Mouse (Mus musculus): ENCODE results near the gene Arap1.
A peak's percentile ranks its signal among the peaks of the same experiment; 100 is the strongest.

The Arap1 gene

GRCm38 (mm10) chr7:101394569-101394968, 46.7 kb downstream of the Arap1 start:
- no peak for DNase-seq (ENCODE audit: low spot score in 2 of 2)

DNA sequence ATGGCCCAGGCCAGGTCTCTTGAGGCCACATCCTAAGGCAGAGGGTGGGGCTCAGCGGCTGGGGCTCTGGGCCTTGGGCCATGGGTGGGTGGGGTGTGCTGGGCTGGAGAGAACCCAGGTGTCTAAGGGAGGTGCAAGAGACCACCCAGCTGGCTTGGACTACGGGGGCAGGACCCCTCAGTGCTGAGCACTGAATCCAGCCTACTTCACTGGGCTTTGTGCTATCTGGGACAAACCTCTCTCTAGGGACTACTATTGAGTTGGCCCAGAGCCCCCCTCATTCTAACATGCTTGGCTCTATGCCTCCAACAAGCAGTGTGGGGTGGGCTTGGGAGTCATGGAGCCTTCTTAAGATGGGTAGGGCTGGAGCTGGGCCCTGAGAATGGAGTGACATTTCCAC, 47.6 kb downstream of the Arap1 start:
- no peak for DNase-seq (ENCODE audit: low spot score in 2 of 2)

DNA sequence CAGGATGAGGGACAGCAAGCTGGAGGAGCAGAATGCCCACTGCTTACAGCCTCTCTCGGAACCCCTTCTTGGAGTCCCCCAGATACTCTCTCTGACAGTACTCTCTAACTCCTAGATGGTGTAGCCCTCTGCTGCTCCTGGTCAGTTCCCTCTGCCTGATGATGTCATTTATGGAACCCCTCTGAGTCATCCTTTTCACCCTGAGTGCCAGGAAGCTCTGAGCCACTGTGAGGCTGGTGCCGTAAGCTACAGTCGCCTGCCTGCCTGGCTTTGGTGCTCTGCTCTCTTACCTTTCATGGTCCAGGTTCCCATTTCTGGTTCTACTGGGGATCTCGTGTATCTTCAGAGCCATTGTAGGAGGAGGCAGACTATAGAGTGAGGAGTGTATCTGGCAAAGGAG, 49.3 kb downstream of the Arap1 start:
- no peak for DNase-seq (ENCODE audit: low spot score in 2 of 2)

DNA sequence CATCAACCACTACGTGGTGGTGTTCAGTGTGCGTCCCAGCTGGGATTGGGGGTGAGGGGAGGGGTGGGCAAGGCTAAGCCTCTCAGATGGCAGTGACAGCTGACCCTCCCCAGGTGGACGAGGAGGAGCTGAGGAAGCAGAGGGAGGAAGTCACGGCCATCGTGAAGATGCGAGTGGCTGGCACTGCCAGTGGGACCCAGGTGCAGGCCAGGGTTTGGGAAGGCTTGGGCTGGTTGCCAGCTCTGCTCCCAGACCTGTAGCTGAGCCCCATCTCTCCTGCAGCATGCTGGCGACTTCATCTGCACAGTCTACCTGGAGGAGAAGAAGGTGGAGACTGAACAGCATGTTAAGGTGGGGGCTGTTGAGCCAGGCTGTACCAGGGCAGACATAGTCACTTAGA, 53.6 kb downstream of the Arap1 start:
- DNase-seq (ENCODE audit: low spot score in 2 of 2) = no peak

DNA sequence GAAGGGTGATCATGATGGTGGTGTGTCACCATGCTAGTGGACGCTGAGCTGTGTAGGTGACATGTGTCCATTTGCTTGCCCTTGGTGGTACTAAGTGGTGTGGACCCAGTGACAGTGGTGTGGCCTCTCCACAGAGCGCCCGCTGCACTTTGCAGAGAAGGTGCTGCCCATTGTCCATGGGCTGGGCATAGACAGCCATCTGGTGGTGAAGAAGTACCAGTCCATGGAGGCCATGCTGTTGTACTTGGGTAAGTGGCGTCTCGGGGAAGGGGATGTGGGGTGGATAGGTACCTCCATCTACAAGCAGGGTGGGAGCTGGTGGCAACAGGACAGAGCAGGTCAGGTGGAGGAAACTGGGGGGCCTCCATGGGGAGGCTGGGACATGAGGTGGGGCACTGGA, 56.0 kb downstream of the Arap1 start:
- no peak for DNase-seq (ENCODE audit: low spot score in 2 of 2)

DNA sequence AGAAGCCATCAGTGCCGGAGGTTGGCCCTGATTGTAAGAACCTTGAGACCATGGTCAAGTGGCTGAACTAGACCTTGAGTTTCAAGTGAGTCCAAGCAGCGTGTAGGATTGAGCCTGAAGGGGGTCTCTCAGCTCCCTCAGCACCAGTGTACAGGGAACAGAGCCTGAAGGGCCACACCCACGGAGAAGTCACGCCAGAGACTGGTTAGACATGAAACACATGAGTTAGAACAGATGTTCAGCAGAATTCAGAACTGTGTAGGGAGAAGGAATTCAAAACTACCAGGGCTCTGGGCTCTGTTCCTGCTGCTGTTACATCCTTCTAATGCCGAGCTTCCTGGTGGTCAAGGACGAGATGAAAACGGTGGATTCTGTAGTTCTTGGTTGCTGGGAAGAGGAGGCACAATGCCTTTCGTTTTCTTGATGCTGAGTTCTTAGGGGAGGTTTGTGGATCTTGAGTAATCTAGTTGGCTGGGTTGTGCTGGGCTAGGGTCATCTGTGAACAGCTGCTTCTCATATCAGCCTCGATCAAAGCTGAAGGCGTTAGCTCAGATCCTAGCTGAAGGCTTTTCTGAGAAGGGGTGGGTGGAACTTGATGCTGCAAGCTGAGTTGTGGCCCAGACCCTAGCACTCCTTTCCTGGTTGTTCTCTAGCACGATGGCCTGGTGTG, 62.5 kb downstream of the Arap1 start, which contains the start of gene Gm45837:
Gm45837 (plus strand) TSS at position 620 of the 670 bp plus-strand sequence.
- no peak for DNase-seq (ENCODE audit: low spot score in 2 of 2)

DNA sequence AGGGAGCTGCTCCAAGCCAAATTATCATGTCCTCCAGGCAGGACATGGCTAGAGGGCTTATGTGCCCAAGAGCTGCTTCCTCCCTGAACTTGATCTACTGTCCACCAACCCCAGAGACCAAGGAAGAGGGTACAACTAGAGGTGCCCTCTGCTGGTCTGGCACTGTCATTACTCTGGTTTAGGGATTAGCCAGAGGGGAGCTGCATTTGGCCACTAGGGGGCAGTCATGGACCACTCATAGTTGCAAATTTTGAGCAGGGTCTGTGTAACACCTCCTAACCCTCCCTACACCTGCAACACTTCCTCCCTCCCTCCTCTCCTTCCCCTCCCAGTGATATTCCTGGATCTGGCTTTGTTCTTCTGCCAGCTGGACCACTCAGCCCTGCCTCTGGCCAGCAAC, 64.9 kb downstream of the Arap1 start:
- peak; percentile 66 to 84 for DNase-seq (ENCODE audit: low spot score in 2 of 2)

DNA sequence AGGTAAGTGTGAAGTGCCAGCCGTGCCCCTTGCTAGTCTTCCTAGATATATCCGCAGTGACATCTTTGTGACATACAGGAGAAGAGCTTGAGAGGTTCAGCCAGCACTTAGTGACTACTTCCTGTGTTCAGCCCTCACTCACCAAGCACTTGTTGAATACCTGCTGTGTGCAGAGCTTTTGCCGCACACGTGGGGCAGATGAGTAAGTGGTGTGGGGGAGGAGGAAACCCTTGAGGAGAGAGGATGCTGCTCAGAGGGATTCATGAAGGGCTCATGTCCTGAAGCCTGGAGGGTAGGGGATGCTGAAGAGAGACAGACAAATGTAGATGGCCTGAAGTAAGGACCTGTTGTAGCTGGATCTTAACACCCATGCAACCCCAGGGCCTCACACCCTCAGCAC, 66.3 kb downstream of the Arap1 start:
- DNase-seq (ENCODE audit: low spot score in 2 of 2) = no peak

GRCm38 (mm10) chr7:101414661-101415511, 67.0 kb downstream of the Arap1 start:
- no peak for DNase-seq (ENCODE audit: low spot score in 2 of 2)

- DNase-seq (ENCODE audit: low spot score in 2 of 2) = no peak
Measured at GRCm38 (mm10) chr7:101415512-101416100, 67.7 kb downstream of the Arap1 start.

- DNase-seq (ENCODE audit: low spot score in 2 of 2) = no peak
Measured at GRCm38 (mm10) chr7:101416391-101416790, 68.5 kb downstream of the Arap1 start.

- no peak for DNase-seq (ENCODE audit: low spot score in 2 of 2)
Measured at GRCm38 (mm10) chr7:101419013-101419770, 71.3 kb downstream of the Arap1 start.

GRCm38 (mm10) chr7:101421529-101421928, 73.7 kb downstream of the Arap1 start, which contains the start of gene Pde2a:
TSS of gene Pde2a (plus strand) at chr7:101421691.
- no peak for DNase-seq (ENCODE audit: low spot score in 2 of 2)

DNA sequence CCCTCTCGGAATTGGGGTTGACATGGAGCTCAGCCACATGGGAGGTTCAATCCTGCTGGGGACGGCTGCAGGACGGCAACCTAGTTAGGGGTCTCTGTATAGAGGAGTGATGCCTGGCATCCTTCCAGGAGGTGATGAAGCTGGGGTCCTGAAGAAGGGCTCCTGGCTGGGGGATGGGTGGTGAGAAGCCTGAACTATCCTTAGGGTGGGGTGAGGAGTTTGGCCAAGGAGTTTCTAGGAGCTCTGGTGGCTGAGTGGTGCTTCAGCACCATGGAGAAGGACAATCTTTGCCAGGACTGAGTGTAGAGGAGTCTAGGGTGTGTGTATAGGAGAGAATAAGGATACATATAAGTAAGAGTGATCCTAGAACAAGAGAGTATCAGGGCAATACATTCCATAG, 74.2 kb downstream of the Arap1 start:
- no peak for DNase-seq (ENCODE audit: low spot score in 2 of 2)

GRCm38 (mm10) chr7:101422646-101423045, 74.8 kb downstream of the Arap1 start:
- no peak for DNase-seq (ENCODE audit: low spot score in 2 of 2)

GRCm38 (mm10) chr7:101423970-101424369, 76.1 kb downstream of the Arap1 start:
- DNase-seq (ENCODE audit: low spot score in 2 of 2) = no peak

GRCm38 (mm10) chr7:101426692-101427091, 78.8 kb downstream of the Arap1 start:
- DNase-seq (ENCODE audit: low spot score in 2 of 2) = no peak

- peak in 1 of 2 experiments; percentile 18 for DNase-seq (ENCODE audit: low spot score in 2 of 2)
Measured at GRCm38 (mm10) chr7:101427736-101428135, 79.9 kb downstream of the Arap1 start.

DNA sequence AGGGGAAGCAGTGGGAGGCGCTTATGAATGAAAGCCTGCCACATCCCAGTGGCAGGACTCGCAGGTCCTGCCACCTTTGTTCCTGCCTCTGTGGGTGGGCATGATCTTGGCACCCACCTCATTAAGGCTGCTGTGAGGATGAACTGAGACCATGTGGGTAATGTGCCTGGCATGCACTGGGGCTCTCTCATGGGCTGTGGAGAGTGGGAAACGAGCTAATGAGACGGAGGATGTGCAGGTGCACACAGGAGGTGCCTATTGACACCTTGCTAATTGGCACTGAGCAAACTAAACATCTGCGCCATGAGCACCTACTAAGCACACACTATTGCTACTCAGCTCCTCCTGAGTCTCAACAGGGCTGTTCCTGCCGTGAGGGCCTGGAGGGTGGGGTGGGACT, 87.2 kb downstream of the Arap1 start:
- DNase-seq (ENCODE audit: low spot score in 2 of 2) = no peak

GRCm38 (mm10) chr7:101437876-101438275, 90.0 kb downstream of the Arap1 start:
- no peak for DNase-seq (ENCODE audit: low spot score in 2 of 2)

DNA sequence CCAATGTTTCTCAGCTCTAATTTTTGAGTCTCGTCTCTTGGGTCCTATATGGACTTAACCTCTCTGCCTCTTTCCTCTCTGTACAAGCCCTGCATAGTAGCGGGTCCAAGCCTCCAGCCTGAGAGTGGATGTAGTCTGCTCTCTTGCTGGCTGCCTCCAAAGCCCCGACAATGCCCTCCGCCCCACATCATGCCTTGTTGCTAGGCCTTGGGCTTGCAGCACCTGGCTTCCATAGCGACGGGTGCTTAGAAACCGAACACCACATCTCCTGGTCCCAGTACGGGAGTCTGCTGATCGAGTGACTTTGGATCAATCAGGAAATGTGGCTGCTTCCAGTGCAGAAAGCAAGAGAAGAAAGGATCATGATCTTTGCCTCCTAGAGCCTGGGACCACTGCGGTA, 95.2 kb downstream of the Arap1 start:
- DNase-seq (ENCODE audit: low spot score in 2 of 2) = no peak

DNA sequence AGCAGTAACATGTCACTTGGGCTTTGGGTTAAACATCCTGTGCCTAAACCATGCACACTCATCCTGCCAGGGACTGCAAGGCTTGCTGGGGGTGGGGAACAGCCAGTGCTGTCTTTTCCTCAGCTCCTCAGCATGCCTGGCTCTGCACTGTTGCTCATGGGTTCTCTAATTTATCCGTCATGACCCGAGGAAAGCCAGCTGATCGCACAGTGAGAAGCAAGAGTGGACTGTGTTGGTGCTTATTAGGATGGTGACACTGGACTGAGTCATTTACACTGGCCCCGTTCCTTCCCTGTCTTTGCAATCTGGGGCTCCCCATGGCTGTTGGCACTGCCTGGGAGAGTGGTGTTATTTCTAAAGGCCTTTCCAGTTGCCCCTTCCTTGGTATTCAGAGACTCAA, 96.3 kb downstream of the Arap1 start:
- no peak for DNase-seq (ENCODE audit: low spot score in 2 of 2)
